Mouse (Mus musculus) liver, embryonic 13.5 days (tissue): ENCODE data around the gene Slc25a41. TPM values are rescaled to one million over a fixed set of nuclear protein-coding genes. Genes with fewer than 3 reads are reported as not detected.

Experiments used
- ATAC-seq: fragments of 200-750 bp; cut with Nextera tagmentation; 2 replicates; pipeline ENCODE4 v1.8.0; 2017; ENCODE audit warnings: low read depth, mild to moderate bottlenecking, moderate number of reproducible peaks, moderate library complexity
- DNase-seq: peaks from one replicate; pipeline ENCODE4 v3.0.0; 2022
- H3K27ac ChIP-seq: fragments of 300-500 bp; sonication (generic); 2 replicates; pipeline ENCODE4 v1.5.1; 2015; ENCODE audit warnings: moderate library complexity, mild to moderate bottlenecking, inconsistent platforms
- H3K27me3 ChIP-seq: fragments of 300-500 bp; sonication (generic); 2 replicates; pipeline ENCODE4 v1.6.1; 2015; ENCODE audit warnings: mild to moderate bottlenecking, inconsistent platforms
- H3K36me3 ChIP-seq: fragments of 300-500 bp; sonication (generic); 2 replicates; pipeline ENCODE4 v1.6.1; 2015; ENCODE audit warnings: mild to moderate bottlenecking, inconsistent platforms
- H3K4me1 ChIP-seq: fragments of 300-500 bp; sonication (generic); replicated peaks from 2 replicates; pipeline ENCODE4 v1.6.1; 2015; ENCODE audit warnings: inconsistent platforms
- H3K4me2 ChIP-seq: fragments of 300-500 bp; sonication (generic); 2 replicates; pipeline ENCODE4 v1.6.1; 2015; ENCODE audit warnings: inconsistent platforms, mild to moderate bottlenecking, moderate library complexity
- H3K4me3 ChIP-seq: fragments of 300-500 bp; sonication (generic); replicated peaks from 2 replicates; pipeline ENCODE4 v1.5.1; 2015; ENCODE audit warnings: mild to moderate bottlenecking, inconsistent platforms
- H3K9ac ChIP-seq: fragments of 300-500 bp; sonication (generic); 2 replicates; pipeline ENCODE4 v1.6.1; 2015; ENCODE audit warnings: mild to moderate bottlenecking, inconsistent platforms
- H3K9me3 ChIP-seq: fragments of 300-500 bp; sonication (generic); replicated peaks from 2 replicates; pipeline ENCODE4 v1.6.1; 2016; ENCODE audit warnings: inconsistent platforms
- WGBS: fragments of 180-500 bp; shearing (Covaris S2); methylation state at CpG from one replicate; pipeline ENCODE4 v1.1.7; 2015; ENCODE audit not compliant: insufficient replicate concordance; 5-methylcytosine and 5-hydroxymethylcytosine counted together
- polyA plus RNA-seq: library from polyadenylated mRNA; unstranded; fragments of >200 nt; fragmentation: Nextera tagmentation; extraction: Ambion mirVana; gene quantifications from 2 replicates; pipeline ENCODE4 v1.2.1, GENCODE M21; 2015

Gene Slc25a41
- polyA plus RNA-seq, 1 experiment from 2014 or later: not detected

- DNase-seq (no peak), ATAC-seq (no peak)
- H3K36me3 ChIP-seq: no peaks in the 10 kb centered on the region
- H3K4me3 ChIP-seq: no peak overlapping the region
- H3K9ac ChIP-seq: no peak overlapping the region
- H3K9me3 ChIP-seq: no peaks in the 10 kb centered on the region
- H3K4me2 ChIP-seq: no peak overlapping the region
- H3K4me1 ChIP-seq: 0 out of 2 replicates have a peak, but pooled peaks cover 4% of the 10 kb centered on the region
- H3K27ac ChIP-seq: no peak overlapping the region
- 24% methylated on average over 8 of the region's 8 CpGs for WGBS
- peaks cover 23% of the 10 kb centered on the region for H3K27me3 ChIP-seq
Observed at GRCm38 (mm10) chr17:57038978-57039377, 2.5 kb downstream of the Slc25a41 start.

GRCm38 (mm10) chr17:57032854-57033253 lies 8.6 kb downstream of the Slc25a41 start:
- peak overlapping the region; percentile 65 for H3K4me3 ChIP-seq

GRCm38 (mm10) chr17:57031661-57032420 lies 9.6 kb downstream of the Slc25a41 start:
- under 1% methylated on average over 38 of the region's 38 CpGs for WGBS

More at GRCm38 (mm10) chr17:57032854-57033253, 8.6 kb downstream of the Slc25a41 start:
- no peak for DNase-seq
- Histone ChIP-seq H3K4me1 (peaks cover 36% of the 10 kb centered on the region), H3K9me3 (no peaks in the 10 kb centered on the region), H3K27me3 (peaks cover 4% of the 10 kb centered on the region; the same call in 1 of the 2 replicates), H3K27ac (peak overlapping the region; percentile 89; the same call in 1 of the 2 replicates), H3K4me2 (peak overlapping the region; percentile 94), H3K36me3 (peaks cover 14% of the 10 kb centered on the region), H3K9ac (peak overlapping the region; percentile 82)
- no peak for ATAC-seq
- WGBS: 70% methylated on average over 4 of the region's 4 CpGs

GRCm38 (mm10) chr17:57030931-57031660 lies 10.4 kb downstream of the Slc25a41 start, which contains the start of gene Khsrp:
TSS of gene Khsrp (minus strand) at chr17:57031522.
- H3K4me2 ChIP-seq: peak within 1 kb of the TSS; percentile 97
- DNase-seq: peak; percentile 26
- peaks cover 4% of the 10 kb centered on the region; the same call in 1 of the 2 replicates for H3K27me3 ChIP-seq
- peaks cover 32% of the 10 kb centered on the region for H3K36me3 ChIP-seq
- H3K27ac ChIP-seq: peak within 1 kb of the TSS; percentile 95
- no peaks in the 10 kb centered on the region for H3K9me3 ChIP-seq
- H3K9ac ChIP-seq: peak within 1 kb of the TSS; percentile 99
- WGBS: under 1% methylated on average over 78 of the region's 99 CpGs
- H3K4me3 ChIP-seq: peak within 1 kb of the TSS; percentile 99
- ATAC-seq: no peak
- peaks cover 54% of the 10 kb centered on the region for H3K4me1 ChIP-seq

More at GRCm38 (mm10) chr17:57031661-57032420, 9.6 kb downstream of the Slc25a41 start:
- H3K4me1 ChIP-seq: peaks cover 46% of the 10 kb centered on the region
- H3K27me3 ChIP-seq: peaks cover 4% of the 10 kb centered on the region; the same call in 1 of the 2 replicates
- ATAC-seq (peak; percentile 93), DNase-seq (peak; percentile 100)
- H3K9me3 ChIP-seq: no peaks in the 10 kb centered on the region
- peak overlapping the region; percentile 89 for H3K27ac ChIP-seq
- H3K4me2 ChIP-seq: peak overlapping the region; percentile 94
- peak overlapping the region; percentile 99 for H3K4me3 ChIP-seq
- H3K9ac ChIP-seq: peak overlapping the region; percentile 82
- peaks cover 24% of the 10 kb centered on the region for H3K36me3 ChIP-seq

GRCm38 (mm10) chr17:57029691-57030090 lies 11.8 kb downstream of the Slc25a41 start:
- no peaks in the 10 kb centered on the region for H3K27me3 ChIP-seq
- ATAC-seq: no peak
- DNase-seq: peak; percentile 69
- peak overlapping the region; percentile 99 for H3K9ac ChIP-seq
- peaks cover 63% of the 10 kb centered on the region for H3K4me1 ChIP-seq
- H3K27ac ChIP-seq: peak overlapping the region; percentile 95
- H3K4me2 ChIP-seq: peak overlapping the region; percentile 97
- peaks cover 46% of the 10 kb centered on the region for H3K36me3 ChIP-seq
- H3K4me3 ChIP-seq: peak overlapping the region; percentile 99
- 20% methylated on average over 8 of the region's 8 CpGs for WGBS
- H3K9me3 ChIP-seq: no peaks in the 10 kb centered on the region

- no peaks in the 10 kb centered on the region for H3K27me3 ChIP-seq
- WGBS: 60% methylated on average over 4 of the region's 4 CpGs
- peaks cover 75% of the 10 kb centered on the region for H3K4me1 ChIP-seq
- ATAC-seq (no peak), DNase-seq (peak; percentile 40)
- H3K27ac ChIP-seq: peak overlapping the region; percentile 41
- H3K36me3 ChIP-seq: peaks cover 68% of the 10 kb centered on the region
- H3K4me3 ChIP-seq: no peak overlapping the region
- peak overlapping the region; percentile 21; the same call in 1 of the 2 replicates for H3K4me2 ChIP-seq
- H3K9ac ChIP-seq: 0 out of 2 replicates have a peak overlapping the region, but pooled peaks have one; percentile 36
- H3K9me3 ChIP-seq: no peaks in the 10 kb centered on the region
Observed at GRCm38 (mm10) chr17:57027471-57027870, 14.0 kb downstream of the Slc25a41 start.

GRCm38 (mm10) chr17:57020960-57021359 lies 20.5 kb downstream of the Slc25a41 start:
- H3K4me2 ChIP-seq: no peak overlapping the region
- H3K36me3 ChIP-seq: peaks cover 66% of the 10 kb centered on the region
- no peaks in the 10 kb centered on the region for H3K9me3 ChIP-seq
- H3K4me3 ChIP-seq: no peak overlapping the region
- H3K27me3 ChIP-seq: no peaks in the 10 kb centered on the region
- 0 out of 2 replicates have a peak overlapping the region, but pooled peaks have one; percentile 30 for H3K9ac ChIP-seq
- peak overlapping the region; percentile 89 for H3K27ac ChIP-seq
- peaks cover 74% of the 10 kb centered on the region for H3K4me1 ChIP-seq
- peak; percentile 48; the same call in 1 of the 2 replicates for ATAC-seq
- 41% methylated on average over 5 of the region's 5 CpGs for WGBS
- DNase-seq: no peak

- H3K4me1 ChIP-seq: peaks cover 67% of the 10 kb centered on the region
- DNase-seq (peak; percentile 61), ATAC-seq (peak; percentile 83)
- peaks cover 53% of the 10 kb centered on the region for H3K36me3 ChIP-seq
- peak overlapping the region; percentile 30 for H3K9ac ChIP-seq
- H3K9me3 ChIP-seq: no peaks in the 10 kb centered on the region
- H3K4me3 ChIP-seq: no peak overlapping the region
- H3K27ac ChIP-seq: peak overlapping the region; percentile 89
- H3K4me2 ChIP-seq: peak overlapping the region; percentile 28
- 25% methylated on average over 2 of the region's 2 CpGs for WGBS
- no peaks in the 10 kb centered on the region for H3K27me3 ChIP-seq
Observed at GRCm38 (mm10) chr17:57019693-57020092, 21.8 kb downstream of the Slc25a41 start.

GRCm38 (mm10) chr17:57012245-57012795 lies 29.1 kb downstream of the Slc25a41 start:
- 68% methylated on average over 13 of the region's 13 CpGs for WGBS
- ATAC-seq (0 out of 2 replicates have a peak, but pooled peaks have one; percentile 5), DNase-seq (peak; percentile 48)
- Histone ChIP-seq H3K9me3 (no peaks in the 10 kb centered on the region), H3K4me2 (peak overlapping the region; percentile 88), H3K27me3 (no peaks in the 10 kb centered on the region), H3K4me1 (peaks cover 61% of the 10 kb centered on the region), H3K27ac (peak overlapping the region; percentile 92), H3K36me3 (peaks cover 24% of the 10 kb centered on the region), H3K4me3 (peak overlapping the region; percentile 78), H3K9ac (peak overlapping the region; percentile 82)

GRCm38 (mm10) chr17:57011236-57012141 lies 30.0 kb downstream of the Slc25a41 start, which contains the start of the genes Gtf2f1 and Gm17949:
TSS of gene Gtf2f1 (minus strand) at chr17:57011288.
TSS of gene Gm17949 (plus strand) at chr17:57011469.
- H3K4me1 ChIP-seq: peaks cover 65% of the 10 kb centered on the region
- no peaks in the 10 kb centered on the region for H3K27me3 ChIP-seq
- H3K4me3 ChIP-seq: peak within 1 kb of the TSS; percentile 78
- no peaks in the 10 kb centered on the region for H3K9me3 ChIP-seq
- peak; percentile 86 for ATAC-seq
- WGBS: under 1% methylated on average over 51 of the region's 51 CpGs
- H3K27ac ChIP-seq: peak within 1 kb of the TSS; percentile 92
- peak; percentile 81 for DNase-seq
- H3K36me3 ChIP-seq: peaks cover 32% of the 10 kb centered on the region
- peak within 1 kb of the TSS; percentile 88 for H3K4me2 ChIP-seq
- H3K9ac ChIP-seq: peak within 1 kb of the TSS; percentile 93
